Mouse (Mus musculus) layer of hippocampus, postnatal 10 days (tissue): ENCODE data around the gene 4921536K21Rik. TPM values are rescaled to one million over a fixed set of nuclear protein-coding genes. Genes with fewer than 3 reads are reported as not detected.

Experiments used
- DNase-seq, 2 experiments: peaks; one replicate each; pipeline ENCODE4 v3.0.0; 2021; ENCODE audit warnings: low spot score in 2 of 2
- long read RNA-seq: library from polyadenylated mRNA; stranded (forward); transcript quantifications from one replicate; pipeline ENCODE4 v2.0.0, GENCODE M21; 2023
- total RNA-seq, 2 experiments: library from RNA; stranded (reverse); gene quantifications; 2 replicates each; pipeline ENCODE4 v1.2.3; 2021

Gene 4921536K21Rik
- under 1 TPM; 0.62 to 0.69 TPM for total RNA-seq
- long read RNA-seq = 0 reads

DNA sequence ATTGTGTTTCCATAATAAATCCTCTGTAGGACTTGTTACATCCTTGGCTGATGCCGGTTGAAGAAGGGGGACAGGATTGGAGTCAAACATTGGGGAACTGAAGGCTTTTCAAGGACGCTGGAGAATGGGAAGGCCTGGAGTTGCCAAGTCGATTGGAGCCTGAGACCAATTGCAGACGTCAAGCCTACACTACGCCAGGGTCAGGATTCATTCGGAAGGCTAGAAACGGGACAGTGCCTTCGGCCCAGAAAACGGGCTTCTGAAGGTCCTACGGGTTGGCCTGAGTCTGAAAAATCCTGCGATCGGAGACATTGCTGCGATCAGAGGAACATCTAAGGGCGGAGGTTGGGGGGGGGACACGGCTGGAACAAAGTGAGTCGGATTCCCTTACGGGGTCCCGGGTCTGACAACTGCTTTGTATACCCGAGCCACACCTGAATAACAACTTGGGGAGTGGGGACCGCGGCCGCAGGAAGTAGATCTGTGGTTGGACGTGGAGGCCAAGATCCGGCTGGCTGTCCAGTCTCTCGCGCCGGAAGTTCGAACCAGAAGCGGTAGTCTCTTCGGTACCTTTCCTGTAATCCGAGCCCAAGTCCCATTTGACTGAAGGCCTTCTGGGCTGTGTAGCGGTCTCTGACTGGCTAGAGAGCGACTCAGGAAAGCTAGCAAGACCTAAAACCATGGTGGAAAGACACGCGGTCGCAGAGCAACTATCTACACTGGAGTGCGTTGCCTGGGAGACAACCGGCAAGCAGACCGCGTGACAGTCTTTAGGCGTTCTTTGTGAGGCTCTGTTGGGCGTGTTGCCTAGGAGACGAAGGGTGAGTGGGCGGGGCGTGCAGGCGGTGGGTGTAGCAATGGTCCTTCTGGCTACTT, at the start of gene 4921536K21Rik, which contains the start of gene Dusp18:
TSS of gene 4921536K21Rik (minus strand) at position 693 of the 876 bp plus-strand sequence.
TSS of gene Dusp18 (plus strand) at position 835 of the 876 bp plus-strand sequence.
- DNase-seq = peak; percentile 92 to 95

DNA sequence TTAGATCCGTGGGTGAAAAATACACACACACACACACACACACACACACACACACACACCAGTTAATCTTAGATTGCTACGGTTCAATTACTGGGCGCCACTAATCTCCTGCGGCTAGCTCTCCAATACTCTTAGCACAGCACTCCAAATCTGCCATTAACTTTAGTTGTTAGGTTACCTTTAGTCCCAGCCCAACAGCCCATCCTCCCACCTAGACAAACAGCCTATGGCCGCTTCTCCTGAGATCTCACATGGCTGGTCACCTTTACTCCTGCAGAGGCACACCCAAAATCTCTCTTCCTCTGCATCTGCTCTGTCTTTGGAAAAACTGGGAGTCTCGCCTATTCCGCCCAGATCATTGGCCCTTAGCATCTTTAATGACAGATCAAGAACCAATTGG, 46.5 kb upstream of the 4921536K21Rik start:
- DNase-seq = no peak

DNA sequence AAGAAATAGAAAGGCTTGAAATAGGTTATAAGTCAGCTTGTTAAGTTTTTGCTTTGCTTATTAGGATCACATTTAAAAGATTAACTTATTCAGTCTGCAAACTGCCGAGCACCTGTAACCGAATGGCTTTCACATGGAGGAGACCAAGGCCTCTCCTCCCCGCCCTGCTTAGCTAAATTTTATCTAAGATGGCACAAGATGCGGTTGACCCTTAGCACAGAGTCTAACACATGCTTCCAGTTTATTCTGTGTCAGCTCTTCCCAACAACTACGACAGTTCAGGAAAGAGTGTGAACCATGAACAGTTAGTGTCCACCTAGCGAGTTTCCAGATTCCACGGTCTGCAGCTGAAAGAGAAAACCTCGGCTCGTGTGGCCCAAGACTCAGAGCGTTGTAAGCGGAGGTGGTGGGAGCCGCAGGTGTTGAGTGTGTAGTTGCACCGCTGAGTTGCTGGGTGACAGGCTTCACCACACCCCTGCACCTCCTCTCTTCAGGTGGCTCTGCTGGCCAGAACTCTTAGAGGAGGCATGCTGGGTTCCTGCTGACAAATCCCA, 42.5 kb upstream of the 4921536K21Rik start:
- no peak for DNase-seq

DNA sequence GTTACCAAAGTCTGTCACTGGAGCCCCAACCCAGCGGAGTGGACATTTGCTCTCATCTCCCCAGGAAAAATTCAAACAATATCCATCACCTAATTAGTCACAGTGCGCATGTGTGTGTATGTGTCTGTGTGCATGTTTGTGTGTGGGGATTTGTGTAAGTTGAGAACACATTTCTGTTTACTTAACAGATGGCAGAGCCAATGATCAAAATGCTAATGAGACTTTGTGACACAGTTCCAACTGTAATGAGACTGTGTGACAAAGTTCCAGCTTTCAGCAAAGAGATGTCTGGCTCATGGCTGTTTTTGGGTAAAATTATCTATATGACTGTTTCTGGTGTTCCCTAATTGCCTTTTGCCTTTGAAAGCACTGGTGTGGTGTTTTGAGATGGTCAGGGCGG, 41.4 kb upstream of the 4921536K21Rik start:
- DNase-seq = no peak

DNA sequence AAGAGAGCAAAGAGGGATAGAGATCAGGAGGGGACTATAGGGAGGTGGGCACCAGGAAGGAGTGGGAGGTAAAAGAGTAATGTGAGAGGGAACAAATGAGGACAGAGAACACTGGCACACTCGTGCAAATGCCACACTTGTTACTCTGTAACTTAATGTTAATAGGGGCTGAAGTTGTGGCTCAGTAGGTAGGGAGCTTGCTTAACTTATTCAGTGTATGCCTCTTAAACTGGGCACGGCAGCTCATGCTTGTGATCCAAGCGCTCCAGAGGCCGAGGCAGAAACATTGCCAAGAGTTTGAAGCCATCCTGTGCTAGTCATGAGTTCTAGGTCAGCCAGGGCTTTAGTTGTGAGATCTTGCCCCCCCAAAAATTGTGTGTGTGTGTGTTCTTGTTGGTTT, 40.2 kb upstream of the 4921536K21Rik start:
- DNase-seq = peak in 1 of 2 experiments; percentile 6

DNA sequence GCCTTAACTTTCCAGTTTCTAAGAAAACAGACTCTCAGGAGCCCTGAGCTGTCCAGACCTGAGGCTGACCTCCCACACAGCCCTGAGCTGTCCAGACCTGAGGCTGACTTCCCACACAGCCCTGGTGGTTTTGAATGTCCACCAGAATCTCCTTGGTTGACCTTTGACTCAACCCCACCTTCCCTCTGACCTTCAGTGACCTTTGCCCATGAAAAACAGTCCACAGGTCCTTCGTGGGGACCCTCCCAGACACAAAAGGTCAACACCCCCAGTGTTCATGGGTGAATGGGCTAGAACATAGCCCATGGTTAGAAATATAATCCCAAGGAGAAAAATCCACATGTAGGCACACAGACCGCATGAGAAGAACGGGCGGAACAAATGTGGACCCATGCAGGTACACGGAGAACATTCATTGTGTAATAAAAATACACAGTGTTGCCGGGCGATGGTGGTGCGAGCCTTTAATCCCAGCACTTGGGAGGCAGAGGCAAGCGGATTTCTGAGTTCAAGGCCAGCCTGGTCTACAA, 38.9 kb upstream of the 4921536K21Rik start:
- no peak for DNase-seq

DNA sequence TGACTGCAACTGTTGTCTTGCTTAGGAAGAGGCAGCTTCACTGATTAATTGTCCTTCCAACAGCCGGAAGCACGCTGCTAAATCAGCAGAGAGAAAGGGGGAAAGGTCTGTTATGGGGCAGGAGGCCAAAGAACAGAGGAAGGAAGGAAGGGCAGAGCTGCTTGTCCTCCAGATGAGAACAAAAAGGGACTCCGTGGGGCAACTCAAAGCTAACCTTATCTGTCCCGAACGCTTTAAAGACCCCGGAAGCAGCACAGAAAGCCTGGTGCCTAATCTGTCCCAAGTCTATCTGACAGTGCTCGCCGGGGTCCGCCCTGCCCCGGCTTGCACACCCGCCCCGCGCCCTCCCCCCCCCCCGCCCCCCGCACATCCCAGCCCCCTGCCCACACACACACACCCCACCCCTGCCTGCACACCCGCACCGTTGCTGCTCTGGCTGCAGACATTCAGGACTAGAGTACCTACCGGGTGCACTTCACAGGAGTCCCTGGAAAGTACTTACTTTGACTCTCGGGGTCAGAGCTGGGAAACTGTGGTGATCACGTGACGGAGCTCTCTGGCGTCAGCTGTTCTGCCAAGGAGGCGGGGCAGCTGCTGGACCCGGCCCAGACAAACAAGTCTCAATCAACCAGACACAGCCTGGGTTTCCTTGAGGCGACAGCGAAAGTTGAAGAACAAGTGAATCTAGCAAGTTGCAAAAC, 36.8 kb upstream of the 4921536K21Rik start, which contains the start of gene Tcn2:
TSS of gene Tcn2 (minus strand) at position 649 of the 701 bp plus-strand sequence.
- DNase-seq = peak; percentile 69 to 80

DNA sequence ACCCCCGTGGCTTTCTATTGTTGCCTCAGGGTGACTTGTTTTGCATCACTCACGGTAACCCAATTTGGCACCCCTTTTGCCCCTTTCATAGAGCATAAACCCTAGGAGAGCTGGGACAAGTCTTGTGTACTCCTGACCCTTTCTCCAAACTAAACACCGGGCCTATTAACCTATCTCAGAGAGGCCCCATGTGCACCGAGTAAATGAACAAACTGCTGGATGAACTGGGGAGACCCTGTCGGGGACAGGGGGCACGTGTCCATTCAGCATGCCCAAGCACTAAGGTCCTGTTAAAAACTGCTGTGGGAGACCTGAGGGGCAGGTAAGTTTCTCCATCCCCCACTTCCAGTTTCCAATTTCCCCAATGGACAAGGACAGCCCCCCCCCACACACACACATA, 36.0 kb upstream of the 4921536K21Rik start:
- DNase-seq = peak in 1 of 2 experiments; percentile 1

DNA sequence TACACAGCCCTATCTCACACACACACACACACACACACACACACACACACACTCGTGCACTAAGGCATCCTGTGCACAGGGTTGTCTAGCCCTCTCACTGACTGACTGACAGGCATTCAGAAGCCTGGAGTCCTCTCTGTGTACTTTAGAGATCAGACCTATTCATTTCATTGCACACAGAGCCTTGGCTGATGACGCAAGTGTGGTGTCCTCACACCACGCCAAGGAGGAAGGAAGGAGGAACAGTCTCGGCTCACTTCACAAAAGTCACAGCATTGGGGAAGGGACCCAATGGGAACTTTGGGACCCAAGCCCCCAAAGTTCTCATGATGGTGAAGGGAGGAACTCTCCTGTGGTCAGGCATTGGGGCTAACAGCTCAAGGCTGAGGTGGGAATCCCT, 35.1 kb upstream of the 4921536K21Rik start:
- DNase-seq = peak in 1 of 2 experiments; percentile 2

DNA sequence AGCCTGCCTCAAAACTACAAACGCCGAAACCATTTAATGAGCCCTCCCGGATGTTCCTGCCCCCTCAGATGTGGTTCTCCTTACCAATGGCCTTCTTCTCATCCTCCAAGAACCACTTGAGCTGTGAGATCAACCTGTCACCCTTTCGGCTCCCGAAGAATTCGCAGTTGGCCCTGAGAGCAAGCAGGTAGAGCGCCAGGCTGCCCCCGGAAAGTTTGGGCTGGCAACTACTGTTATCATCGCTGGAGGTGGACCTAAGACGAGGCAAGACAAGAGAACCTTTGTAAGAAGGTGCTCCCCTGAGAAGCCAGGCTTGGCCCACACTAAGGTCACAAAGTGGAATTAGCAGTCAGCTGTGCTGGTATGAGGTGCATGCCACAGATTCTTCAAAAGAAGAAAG, 31.0 kb upstream of the 4921536K21Rik start:
- DNase-seq = no peak

DNA sequence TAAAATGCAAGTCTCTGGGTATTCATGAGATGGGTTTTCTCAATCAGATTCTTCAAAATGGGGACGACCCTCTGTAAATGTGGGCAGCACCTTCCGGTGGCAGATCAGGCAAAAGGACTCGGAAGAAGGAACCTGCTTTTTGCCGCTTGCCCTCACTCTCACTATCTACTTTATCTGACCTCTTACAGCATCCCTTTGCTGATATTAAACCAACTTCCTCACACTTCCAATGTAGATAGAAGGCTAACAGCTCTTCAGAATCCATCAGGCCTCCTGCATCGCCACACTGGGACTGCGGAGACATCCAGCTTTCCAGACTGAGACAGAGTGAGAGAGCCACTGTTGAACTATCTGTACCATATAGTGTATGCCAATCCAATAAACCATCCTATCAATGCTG, 27.8 kb upstream of the 4921536K21Rik start:
- DNase-seq = no peak

DNA sequence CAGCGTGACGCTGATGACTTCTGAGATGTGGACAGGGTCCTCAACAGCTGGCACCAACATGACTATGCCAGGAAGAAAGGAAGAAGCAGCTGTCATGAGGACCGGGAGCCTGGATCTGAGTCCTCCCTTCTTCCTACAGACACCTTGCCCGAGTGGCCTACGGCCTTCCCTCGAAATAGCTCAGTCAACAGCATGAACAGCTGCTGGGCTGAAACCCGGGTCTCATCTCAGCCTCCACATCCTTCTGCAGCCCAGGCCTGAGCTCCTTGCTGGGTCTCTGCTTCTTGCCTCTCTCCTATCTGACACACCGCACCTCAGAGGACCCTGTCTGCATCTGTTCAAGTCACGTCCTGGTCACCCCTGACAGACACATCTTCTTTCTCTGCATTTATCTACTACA, 27.2 kb upstream of the 4921536K21Rik start:
- DNase-seq = no peak

DNA sequence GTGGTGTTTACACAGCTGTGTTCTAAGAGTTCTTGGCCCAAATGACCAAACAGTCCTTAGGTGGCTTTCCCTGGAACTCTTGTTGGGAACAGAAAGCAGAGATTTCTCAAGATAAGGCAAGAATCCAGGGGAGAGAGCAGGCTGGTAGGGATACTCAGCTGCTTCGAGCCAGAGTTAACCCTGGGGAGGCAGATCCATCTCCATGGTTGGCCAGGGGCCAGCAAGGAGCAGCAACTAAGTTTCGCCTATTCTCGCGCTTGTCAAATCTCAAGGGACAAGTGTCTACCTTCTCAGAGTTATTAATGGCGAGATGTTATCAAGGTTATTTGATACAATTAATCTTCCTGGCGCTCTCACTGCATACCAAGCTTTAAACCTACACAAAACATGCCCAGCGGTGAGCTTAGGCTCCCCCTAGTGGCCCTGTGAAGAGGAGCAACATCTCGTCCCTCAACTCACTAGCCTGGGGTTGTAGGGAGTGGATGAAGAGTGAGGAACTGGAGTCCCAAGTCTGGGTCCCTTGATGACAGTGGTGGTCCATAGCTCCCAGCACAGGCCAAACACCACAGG, 26.5 kb upstream of the 4921536K21Rik start:
- DNase-seq = peak; percentile 39 to 60

DNA sequence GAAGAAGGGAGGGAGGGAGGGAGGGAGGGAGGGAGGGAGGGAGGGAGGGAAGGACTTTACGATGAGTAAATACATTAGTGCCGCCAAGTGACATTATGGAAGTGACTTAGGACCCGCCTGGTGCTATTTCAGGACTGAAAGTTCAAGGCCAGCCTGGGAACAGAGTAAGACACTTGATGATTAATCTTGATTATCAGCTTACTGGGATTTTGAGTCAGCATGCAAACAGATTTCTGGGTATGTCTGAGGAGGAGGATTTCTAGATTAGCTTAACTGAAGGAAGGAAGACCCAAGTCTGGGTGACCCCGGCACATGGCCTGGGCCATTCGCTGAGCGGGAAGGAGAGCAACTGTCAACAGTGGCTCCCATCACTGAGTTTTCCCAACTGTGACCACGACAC, 25.6 kb upstream of the 4921536K21Rik start:
- DNase-seq = no peak

DNA sequence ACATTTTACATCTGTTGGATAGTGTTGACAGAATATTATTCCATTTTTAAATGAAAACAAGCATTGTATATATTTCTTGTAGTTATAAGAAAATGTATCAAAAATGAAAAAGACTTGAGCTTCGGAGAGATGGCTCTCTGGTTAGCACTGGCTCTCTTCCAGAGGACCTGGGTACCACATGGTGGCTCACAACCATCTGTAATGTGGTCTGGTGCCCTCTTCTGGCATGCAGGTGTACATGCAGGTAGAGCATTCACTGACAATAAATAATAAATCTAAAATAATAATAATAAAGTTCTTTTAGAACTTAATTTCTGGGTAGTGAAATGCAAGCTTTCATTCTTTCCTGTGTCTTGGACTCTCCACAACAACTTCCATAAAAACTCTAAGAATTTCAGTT, 23.8 kb upstream of the 4921536K21Rik start:
- DNase-seq = no peak

DNA sequence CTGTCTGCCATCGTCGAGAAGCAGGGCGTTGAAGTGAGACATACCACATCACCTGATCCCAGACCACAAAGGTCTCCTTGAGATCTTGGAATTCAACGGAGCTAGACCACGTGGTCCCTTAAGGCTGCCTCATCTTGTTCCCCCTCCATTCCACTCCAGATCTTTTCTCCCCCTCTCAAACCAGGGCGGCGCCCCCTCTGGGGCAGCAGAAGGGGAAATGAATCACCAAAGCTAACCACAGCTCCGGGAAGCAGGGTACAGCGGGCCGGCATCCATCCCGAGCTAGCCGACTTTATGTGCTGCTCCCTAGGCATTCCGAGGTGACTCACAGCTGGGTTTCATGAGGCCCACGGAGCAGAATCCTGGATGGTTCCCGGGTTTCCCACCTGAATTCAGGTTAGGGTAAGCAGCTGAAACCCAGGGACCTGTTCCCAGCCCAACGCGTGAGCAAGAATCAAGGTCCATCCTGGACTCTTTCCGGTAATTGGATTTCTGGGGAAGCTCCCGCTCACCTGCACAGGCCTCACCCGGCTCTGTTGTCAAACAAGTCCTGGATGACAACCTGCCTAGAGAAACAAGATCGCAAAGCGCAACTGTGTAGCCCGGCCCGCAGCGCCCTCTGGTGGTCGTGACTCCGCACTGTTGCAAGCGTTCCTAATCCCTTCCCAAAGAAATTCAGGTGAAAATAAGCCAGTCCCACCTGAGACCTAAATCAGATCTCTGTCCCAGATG, 19.4 kb upstream of the 4921536K21Rik start, which contains the start of gene Slc35e4:
TSS of gene Slc35e4 (minus strand) at position 556 of the 732 bp plus-strand sequence.
- peak; percentile 88 to 91 for DNase-seq

DNA sequence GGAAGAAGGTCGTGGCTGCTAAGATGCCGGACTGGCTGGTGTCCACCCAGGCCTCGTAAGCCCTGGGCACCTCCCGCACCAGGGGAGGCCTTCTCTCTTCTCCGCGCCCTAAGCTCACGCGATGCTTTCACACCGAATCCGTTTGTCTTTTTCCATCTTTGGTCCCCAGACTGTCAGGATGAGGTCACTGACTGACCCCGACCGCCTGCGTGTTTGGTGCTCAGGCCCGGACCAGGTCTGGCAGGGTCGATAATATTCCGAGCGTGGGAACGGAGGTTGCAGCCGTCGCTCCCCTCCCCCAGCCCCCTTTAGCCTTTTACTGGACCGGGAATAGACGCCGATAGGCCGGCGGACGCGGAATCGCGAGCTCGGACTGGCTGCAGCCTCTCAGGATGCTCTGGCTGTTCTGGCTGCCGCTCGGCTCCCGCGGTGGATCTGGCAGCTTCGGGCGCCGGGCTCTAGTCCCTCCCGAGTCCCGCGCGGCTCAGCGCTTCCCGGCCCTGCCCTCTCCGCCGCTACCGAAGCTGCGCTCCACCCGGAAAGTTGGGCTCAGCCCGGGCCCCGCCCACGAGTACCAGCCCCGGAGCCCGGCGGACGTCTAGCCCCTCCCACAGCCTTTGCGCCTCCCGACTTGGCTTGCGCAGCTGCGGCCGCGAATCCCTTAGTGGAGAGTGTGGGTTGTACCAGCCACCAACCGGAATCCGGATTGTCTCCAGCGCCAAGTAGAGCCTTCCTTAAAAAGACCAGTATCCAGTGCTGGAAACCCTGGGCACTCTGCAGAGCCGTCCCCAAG, 18.6 kb upstream of the 4921536K21Rik start:
- peak; percentile 89 to 92 for DNase-seq

DNA sequence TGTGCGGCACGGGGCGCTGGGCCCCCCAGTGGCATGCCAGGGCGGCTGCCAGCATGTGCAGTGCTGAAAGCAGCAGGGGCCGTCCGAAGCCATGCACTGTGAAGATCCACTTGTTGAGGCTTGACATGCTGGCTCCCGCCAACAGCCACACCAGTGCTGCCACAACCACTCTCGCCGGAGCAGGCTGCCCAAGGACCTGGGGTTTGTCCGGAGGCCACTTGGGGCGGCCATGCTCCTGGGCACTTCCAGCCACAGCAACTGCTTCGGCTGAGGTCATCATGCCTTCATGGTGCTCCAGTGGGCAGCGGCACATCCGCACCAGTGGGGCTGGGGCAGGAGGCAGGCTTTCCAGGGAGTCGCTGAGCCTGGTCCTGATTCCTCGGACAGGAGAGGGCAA, 18.0 kb upstream of the 4921536K21Rik start:
- DNase-seq = peak; percentile 45 to 58

DNA sequence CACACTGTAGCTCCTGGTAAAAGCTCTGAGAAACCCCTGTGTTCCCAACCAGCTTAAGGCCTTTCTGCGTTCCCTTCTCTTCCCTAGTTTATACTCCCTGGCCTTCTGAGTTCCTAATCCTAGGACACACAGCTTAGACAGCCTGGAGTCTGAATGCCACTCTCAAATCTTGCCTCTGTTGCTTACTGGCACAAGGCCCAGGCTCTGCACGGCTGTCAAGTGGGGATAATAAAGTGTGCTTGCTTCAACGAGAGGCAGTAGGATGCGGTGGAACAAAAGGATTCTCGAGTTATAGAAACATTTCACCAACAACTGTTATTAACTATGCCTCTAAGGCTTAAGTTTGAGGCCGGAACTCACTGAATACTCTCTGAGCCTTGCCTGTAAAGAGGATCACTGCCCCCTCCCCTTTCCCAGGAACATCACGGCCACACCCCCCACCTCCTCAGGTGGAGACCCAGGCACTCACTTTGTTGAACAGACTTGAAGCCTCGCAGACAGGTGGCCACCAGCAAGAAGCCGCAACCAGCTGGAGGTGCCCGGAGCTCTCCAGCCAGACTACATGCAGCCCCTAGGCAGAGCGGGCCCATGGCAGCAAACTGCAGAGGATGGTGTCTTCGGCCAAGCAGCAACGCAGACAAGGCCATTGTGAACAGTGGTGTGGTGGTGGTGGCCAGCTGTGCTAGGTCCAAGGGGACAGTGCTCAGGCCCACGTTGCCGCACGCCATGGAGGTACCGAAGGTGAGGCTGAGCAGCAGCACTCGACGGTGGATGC, 17.4 kb upstream of the 4921536K21Rik start:
- DNase-seq = peak; percentile 36 to 65
